Mouse (Mus musculus) hindlimb bud, embryonic 11.5 days (tissue): ENCODE data around the gene Nme6.
"Not testable (repeated sequence)": the region's sequence is repeated elsewhere in the genome, so short reads cannot be mapped to it uniquely, and the experiment has no call there.

Experiments used
- DNase-seq: peaks from one replicate; pipeline ENCODE4 v3.0.0-alpha.2; 2012; ENCODE audit warnings: low read depth, low spot score; ENCODE audit errors: extremely low spot score

Nme6 gene

DNA sequence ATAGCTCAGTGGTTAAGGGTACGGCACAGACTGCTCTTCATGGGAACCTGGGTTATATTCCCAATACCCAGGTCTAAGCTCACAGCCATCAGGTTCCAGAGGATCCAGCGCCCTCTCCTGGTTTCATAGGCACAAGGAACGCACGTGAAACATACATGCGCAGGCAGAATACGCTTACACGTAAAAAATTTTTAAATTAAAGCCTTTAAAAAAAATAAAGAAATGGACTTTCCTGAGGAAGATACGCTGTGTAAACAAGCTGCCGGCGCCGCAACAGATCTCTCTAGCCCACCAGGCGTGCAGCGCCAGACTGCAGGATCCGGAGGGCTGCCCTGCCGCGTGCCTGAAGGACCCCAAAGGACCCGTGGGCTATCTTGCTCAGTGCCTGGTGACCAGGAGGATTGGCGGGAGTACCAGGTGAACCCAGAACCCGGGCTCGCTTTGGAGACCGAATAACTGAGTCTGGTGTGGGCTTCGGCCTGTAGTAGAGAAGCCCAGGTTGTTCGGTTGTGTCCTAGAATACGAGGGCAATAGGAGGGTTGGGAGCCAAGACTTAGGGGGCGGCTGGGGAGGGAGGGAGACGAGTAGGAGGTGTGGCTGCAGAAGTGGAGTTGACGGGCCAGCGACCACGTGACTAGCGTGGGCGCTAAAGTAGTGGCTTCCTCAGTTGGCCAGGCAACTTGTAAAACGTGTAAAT is at the start of gene Nme6:
Gene Nme6, plus strand, starts transcription at position 359 of the 697 bp plus-strand sequence.
- DNase-seq = peak; percentile 73

DNA sequence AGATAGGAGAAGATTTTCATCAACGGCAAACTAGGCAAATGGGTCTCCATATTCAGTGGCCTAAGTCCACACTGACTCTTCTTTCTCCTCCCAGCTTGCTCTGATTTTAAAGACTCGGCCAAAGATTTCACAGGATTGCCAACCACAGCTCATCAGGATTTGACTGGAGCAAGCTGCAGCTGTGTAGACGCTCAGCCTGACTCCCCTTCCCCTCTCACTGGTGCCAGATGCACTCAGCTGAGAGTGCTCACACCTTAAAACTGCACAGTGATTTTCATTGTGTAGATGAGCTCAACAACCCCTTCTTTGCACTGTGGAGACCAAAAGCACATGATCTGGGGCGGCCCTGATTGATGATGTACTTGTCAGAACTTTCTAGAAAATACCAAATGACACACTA is 42.0 kb upstream of the Nme6 start, which contains the start of gene Fbxw27:
Gene Fbxw27, minus strand, starts transcription at position 101 of the 400 bp plus-strand sequence.
- not testable (repeated sequence) for DNase-seq

DNA sequence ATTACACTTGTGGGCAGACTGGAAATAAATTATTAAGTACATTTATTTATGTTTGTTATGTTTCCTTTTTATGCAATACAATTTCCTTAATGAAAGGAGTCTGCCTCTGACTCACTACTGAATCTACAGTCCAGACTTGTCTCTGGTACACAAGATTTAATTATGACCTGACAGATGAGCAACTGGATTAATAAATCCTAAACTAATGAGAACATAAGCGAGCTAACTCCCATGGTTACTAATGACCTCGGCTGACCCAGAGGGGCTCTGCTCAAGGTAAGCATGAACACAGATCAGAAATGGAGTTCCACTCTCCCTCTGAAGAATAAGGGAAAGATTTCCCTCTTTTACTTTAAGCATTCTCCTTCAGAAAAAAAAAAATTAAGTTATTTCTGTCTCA is 37.3 kb upstream of the Nme6 start:
- no peak for DNase-seq

DNA sequence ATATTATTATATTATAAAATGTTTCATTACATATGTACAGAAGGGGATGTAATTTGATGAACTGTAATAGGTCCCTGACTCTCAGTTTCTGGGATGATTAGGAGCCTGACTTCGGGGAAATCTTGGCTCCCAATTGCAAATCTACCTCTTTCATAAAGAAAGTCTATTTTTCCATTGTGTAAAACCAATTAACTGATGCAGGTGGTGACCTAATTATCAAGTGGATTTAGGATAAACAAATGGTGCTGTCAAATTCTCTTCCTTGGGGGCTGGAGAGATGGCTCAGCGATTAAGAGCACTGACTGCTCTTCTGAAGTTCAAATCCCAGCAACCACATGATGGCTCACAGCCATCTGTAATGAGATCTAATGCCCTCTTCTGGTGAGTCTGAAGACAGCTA is 36.7 kb upstream of the Nme6 start:
- DNase-seq = no peak

DNA sequence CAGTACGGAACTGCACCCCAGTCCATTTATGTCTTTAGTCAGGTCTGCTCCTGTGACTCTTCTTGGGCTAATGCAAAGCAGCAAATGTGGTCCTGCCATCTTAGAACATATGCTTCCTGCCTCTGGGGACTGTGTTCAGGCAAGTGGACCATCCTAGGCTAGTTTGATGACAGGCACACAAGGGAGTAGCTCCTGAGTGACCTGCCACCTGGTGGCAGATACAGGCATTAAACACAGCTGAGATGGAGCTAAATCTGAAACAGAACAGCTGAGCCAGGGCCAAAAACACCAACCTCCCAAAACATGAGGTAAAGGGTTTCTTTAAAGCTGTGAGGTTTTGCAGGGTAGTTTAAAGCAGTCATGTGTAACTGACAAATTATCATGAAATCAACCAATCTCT is 34.5 kb upstream of the Nme6 start:
- DNase-seq = no peak

DNA sequence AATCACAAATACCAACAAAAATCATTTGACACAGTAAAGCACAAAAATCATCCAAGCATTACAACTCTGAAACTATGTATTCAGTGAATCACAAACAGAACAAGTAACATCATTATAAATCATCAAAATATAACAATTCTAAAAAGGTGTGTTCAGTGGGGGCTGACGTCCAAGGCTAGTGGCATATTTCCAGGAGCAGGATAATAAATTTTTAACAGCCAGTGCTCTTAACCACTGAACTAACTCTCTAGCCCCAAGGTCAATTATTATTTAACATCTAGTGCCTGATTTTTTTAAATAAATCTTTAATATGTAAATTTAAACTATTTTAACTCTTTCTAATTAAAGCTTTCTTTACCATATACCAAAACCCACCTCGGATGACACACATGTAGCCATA is 27.0 kb upstream of the Nme6 start:
- not testable (repeated sequence) for DNase-seq

DNA sequence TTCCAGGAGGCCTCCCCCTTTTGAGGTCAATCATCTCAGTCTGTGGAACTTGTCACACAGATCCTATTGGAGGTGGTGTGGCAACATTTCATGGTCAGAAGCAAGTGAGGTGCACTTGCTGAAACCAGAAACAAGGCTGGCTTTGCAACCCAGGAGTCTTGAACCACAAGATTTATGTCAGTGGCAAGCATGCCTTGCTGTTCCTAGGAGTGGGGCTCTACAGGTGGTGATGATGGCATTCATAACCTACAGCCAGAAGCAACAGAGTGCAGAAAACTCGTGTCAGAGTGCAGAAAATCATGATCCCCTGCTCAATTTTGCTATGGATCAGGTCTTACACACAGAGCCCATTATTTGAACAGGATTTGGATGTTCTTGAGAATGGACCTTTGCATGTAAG is 26.3 kb upstream of the Nme6 start:
- no peak for DNase-seq

DNA sequence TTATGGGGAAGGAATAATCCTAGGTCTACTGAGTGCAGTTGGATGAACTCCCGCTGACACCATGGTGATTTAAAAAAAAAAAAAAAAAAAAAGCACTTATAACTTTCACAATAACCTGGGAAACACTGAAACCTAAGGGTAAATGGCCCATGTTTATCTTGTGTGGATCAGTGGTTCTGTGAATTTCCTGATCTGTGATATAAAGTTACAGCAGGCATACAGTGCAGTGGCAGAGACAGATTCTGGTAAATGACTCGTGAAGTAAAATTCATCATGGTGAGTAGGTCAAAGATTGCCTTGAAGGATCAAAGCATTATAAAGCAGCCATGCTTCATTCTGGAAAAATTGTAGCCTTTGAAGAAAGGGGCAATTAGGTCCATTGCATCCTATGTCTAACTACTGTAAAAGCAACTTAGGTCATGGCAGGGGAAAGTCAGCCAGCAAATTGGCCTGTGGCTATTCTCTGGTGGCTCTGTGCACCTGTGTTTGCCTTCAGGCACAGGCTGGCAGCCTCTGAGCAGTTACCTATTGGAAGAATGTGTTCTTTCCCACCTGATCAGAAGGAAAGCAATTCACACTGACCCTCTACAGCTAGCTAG is 25.8 kb upstream of the Nme6 start:
- DNase-seq = no peak

DNA sequence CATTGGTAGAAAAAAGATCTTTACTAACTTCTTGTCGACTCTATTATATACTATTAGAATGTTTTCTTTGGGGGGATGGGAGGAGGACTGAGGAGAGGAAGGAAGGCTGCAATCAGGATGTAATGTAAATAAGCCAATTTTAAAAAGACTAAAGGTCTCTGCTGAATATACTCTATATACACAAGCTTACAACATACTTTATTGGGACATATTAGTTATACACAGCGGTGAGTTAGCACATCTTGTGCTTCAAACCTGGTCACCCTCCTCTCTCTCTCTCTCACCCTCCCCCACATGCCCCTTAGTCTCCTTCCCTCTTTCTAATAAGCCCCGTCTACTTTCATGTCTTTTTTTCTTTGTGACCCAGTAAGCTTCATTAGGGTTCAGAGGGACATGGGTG is 24.7 kb upstream of the Nme6 start:
- DNase-seq = no peak

DNA sequence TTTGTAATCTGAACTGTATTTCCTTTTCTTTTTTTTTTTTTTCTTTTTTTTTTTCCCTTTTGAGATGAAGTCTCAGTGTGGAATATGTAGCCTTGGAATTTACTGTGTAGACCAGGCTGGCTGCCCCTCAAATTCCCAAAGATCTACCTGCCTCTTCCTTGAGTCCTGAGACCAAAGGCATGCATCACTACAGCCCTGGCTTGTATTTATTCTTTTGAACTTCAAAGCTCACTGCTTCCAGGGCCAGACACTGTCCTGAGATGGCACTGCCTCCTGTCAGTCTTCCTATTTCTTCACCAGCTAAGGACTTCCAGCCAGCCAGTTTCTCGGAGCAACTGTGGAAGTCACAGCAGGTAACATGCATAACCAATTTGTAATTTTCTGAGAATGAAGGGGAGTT is 20.6 kb upstream of the Nme6 start, which contains the start of gene Spink8:
Gene Spink8, plus strand, starts transcription at position 301 of the 400 bp plus-strand sequence.
- no peak for DNase-seq

DNA sequence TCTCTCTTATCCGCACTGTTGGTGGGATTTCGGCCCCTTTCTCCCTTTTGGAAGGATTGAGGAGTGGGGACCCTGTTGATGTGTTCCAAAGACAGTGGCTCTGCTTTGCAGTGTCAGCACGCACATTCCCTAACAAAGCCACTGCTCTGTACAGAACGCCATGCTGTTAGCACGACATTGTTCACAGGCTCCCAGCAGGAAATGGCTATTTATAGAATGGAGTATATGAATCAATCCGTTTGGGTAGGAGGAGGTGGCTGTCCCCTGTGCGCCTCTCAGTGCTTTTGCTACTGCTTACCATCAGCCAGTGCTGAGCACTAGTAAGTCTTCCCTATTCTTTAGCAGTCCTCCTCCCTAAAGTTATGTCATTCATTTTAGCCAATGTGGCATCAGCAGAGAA is 19.1 kb upstream of the Nme6 start:
- no peak for DNase-seq

DNA sequence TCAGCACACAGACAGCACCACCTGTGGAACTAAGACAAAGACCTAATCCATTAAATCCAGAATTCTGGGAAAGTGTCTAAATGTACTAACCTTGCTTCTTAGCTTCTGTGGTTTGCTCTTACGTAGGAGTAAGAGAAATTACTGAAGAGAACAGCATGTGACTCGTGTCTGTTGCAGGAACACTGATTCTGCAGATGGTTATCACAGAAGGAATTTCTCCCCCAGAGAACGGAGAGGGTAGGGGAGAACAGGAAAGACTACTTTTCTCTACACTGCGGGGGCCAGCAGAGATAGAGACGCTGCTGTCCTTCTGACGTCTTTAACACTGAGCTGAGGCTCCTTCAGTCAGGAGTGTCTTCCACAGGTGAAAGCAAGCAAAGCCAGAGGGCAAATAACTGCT is 16.2 kb upstream of the Nme6 start:
- no peak for DNase-seq

DNA sequence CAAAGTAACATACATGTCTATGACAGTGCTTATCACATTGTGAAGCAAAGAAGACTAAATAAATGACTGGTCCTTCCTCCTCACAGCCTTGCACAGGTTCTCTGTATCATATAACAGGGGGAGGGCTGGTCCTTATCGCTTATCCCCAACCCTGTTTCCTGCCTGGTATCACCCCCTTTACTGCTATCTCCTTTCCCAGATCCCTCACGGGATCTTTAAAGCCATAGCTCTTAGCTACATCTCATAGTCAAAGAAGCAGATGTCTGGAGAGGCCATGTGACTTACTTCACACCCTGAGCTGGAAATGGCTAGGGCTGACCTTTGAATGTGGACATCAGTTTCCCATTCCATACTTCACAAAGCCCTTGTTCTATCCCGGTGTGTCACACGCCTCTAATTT is 6.8 kb upstream of the Nme6 start:
- DNase-seq = no peak

DNA sequence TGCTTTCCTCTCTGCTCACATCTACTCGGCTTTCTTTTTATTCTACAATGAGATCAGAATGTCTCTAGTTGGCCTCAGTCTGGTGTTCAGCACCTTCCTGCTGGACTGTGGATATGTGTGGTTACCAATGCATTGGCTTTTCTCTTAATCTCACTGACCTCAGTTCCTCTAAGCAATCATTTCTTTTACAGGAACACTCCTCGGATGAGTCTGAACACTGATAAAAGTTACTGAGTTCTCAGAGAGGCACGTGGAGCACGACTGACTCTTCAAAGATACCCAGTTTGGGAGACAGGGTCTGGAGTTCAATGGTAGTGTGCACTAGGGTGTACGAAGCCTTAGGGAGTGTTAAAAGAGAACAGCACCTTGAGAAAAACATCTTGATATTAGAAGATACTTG is 6.4 kb upstream of the Nme6 start:
- DNase-seq = no peak

DNA sequence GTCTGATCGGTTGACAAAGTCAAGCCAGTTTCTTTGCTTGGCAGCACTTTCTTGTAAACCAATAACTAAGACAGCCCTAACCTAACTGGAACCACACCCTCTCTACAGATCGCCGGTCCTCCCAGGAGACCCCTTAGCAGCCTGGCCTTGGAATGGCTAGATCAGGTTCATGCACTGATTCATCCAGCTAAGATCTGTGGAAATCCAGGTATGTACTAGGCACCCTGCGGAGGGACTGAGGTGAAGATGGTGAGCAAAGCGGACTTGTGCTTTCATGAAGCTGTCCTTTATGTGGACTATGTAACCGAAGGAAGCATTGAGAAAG is 501 bp downstream of the Nme6 start:
- no peak for DNase-seq

DNA sequence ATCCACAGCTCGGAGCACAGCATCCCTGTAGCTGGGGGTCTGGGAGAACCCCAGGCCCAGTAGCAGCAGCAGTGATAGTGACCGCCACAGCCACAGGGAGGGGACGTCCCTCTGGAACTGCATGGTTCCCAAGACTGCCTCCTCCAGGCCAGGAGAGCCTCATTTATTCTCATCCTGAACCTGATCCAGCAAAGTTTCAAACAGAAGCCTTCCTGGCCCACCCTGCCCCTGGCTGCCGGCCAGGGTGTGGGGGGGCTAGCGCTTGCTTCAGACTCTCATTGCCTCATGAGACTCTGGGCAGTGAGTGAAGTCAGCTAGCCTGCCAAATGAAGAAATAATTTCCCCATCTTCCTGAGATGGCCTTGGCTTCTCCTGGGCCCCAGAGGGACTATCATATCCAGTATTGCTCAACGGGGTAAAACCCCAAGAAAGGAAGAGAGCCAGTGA is 16.8 kb downstream of the Nme6 start, which contains the start of gene Camp:
Gene Camp, minus strand, starts transcription at position 306 of the 447 bp plus-strand sequence.
- DNase-seq = no peak

DNA sequence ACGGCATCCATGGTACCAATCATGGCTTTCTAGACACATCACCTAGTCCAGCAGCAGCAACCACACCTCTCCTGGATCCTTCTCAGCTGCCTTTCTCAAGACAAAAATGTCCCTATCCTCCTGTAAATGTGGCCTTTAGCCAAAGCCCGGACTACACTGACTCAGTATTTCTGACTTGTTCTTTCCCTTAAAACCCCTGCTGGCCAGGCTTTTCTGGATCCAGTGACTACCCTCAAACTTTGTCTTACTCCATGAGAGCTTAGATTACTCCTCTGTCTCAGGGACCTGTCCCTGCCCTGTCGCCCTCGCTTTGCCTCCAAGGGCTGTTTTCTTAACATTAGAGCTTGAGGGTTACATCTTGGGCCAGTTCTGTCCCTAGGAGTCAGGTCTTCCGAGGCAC is 17.6 kb downstream of the Nme6 start:
- DNase-seq = no peak

DNA sequence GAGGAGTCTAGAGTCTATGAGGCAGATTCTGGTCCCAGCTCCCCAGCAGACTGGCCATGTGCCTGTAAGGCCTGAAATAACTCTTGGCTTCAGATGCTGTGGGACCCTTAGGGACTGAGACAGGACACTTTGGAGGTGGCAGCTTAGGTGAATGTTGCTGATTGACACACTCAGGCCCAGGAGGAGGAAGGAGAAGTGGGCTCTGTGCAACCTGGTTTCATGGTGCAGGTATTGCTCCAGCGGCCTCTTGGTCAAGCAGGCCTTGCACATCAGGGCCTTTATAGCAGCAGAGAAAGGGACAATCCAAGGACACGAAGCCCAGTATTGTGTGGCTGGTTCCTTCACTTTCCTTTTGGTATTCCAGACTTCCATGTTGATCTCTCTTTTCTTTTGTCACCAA is 21.8 kb downstream of the Nme6 start:
- no peak for DNase-seq

DNA sequence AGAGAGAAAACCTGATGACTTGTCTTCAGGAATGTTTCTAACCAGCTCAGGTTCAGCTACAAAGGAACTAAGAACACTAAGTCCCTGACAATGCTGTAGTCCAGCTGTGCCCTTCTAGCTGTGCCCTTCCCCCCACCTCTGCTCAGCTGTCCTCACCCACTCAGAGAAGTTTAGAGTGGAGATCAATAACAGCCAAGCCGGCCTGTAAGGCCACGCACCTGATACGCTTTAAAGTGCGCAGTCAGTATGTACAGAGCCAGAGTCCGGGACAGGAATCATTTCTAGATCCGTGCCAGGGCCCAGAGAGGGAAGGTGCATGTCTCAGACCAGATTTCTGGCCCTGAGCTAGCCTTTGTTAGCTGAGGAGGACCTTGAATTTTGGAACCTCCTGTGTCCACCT is 23.4 kb downstream of the Nme6 start:
- no peak for DNase-seq

DNA sequence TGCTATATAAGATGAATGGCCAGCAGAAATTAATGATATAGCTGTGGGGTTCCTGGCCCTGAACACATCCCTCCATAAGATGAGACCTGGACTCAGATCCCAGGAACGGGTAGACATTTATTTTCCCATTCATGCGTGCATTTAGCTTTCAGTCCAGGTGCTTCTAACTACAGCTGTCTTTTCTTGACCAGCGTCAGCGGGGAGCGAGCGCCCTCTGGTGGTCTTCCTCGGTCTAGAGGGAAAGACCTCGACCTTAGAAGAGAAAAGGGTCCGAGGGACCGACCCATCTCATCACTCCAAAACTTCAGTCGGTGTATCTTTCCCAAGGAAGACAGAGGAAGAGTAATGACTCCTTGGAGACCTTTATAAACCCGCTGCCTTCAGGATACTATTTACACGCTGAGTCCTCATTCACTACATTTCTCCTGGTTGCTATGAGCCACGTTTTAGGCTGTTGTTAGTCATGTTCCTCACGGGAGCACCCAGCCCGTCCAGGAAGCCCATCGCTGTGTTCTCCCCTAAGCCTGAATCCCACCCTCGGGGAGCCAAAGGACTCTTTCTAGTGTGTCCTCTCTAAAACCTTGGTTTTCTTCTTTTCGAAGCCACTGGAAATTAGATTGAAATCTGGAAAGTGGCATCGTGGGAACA is 30.0 kb downstream of the Nme6 start:
- peak; percentile 64 for DNase-seq

DNA sequence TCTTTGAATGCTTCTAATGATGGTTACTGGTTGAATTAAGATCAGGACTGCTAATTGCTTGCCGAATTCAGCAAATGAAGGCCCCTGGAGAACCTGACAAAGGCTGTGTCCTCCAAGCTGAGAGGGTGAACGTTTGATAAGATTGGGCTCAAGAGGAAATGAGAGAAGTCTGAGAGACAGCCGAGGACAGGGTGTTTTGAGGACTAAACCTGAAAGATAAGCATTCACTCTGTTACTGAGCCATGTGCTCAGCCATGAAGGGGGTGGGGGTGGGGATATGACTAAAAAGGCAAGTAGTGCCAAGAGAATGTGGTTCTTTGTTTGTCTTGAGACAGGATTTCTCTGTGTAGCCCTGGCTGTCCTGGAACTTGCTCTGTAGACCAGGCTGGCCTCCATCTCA is 30.5 kb downstream of the Nme6 start:
- no peak for DNase-seq

DNA sequence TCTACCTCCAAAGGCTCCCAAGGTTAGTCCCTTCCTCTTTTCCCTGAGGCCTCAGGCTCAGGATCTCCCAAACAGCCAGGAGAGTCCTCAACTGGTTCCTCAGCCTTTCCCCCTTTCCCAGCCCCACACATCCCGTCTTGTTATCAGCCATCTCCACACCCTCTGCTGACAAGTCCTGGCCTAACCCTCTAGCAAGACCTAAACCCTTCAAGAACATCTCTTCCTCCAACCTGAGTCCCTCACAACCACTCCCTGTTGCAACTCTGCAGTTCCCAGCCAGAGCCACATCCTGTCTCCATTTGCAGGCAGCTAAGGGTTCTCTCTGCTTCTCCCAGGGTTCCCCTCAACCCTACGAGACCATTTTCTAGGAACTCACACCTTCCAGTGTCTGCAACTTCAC is 33.7 kb downstream of the Nme6 start:
- DNase-seq = no peak
